Mouse (Mus musculus) erythroblast, embryonic 14.5 days (primary cell): ENCODE data around the gene Olfr649.

ENCODE experiments used
- GATA1 ChIP-seq: IDR thresholded peaks from 2 replicates; pipeline ENCODE4 v1.6.1; 2012; ENCODE audit warnings: low read length, inconsistent platforms, mixed read lengths
- TAL1 ChIP-seq: IDR thresholded peaks from 3 replicates; pipeline ENCODE4 v1.6.1; 2012; ENCODE audit warnings: low read length, inconsistent platforms, mixed read lengths

- TF ChIP-seq TAL1 (no peak), GATA1 (no peak)
Observed at GRCm38 (mm10) chr7:104143179-104143578, 52.6 kb downstream of the Olfr649 start, which contains the start of gene Ubqln3.
